Mouse (Mus musculus): ENCODE data around the gene Fbxo10.
"Not testable (repeated sequence)": the region's sequence is repeated elsewhere in the genome, so short reads cannot be mapped to it uniquely, and the experiment has no call there.

The Fbxo10 gene

GRCm38 (mm10) chr4:45010806-45011415, 73.5 kb downstream of the Fbxo10 start:
- peak; percentile 13 for DNase-seq (ENCODE audit: low read depth, low spot score)

GRCm38 (mm10) chr4:45005452-45005851, 79.0 kb downstream of the Fbxo10 start:
- no peak for DNase-seq (ENCODE audit: low read depth, low spot score)

GRCm38 (mm10) chr4:45000001-45000400, 84.4 kb downstream of the Fbxo10 start:
- DNase-seq (ENCODE audit: low read depth, low spot score): no peak

GRCm38 (mm10) chr4:44998071-44998470, 86.3 kb downstream of the Fbxo10 start:
- no peak for DNase-seq (ENCODE audit: low read depth, low spot score)

- no peak for DNase-seq (ENCODE audit: low read depth, low spot score)
These were observed 89.6 kb downstream of the Fbxo10 start for GRCm38 (mm10) chr4:44994776-44995175.

- DNase-seq (ENCODE audit: low read depth, low spot score): peak; percentile 52
These were observed 90.6 kb downstream of the Fbxo10 start for GRCm38 (mm10) chr4:44993847-44994246.

- DNase-seq (ENCODE audit: low read depth, low spot score): not testable (repeated sequence)
These were observed 91.2 kb downstream of the Fbxo10 start for GRCm38 (mm10) chr4:44993179-44993578.

- not testable (repeated sequence) for DNase-seq (ENCODE audit: low read depth, low spot score)
These were observed 92.1 kb downstream of the Fbxo10 start for GRCm38 (mm10) chr4:44992330-44992729.

GRCm38 (mm10) chr4:44990560-44990959, 93.8 kb downstream of the Fbxo10 start:
- DNase-seq (ENCODE audit: low read depth, low spot score): no peak

Data from c-Kit-negative CD71-positive TER-119-positive erythroid progenitor cells, embryonic 14.5 days (primary cell).